Mouse (Mus musculus): ENCODE measurements around the gene Rtp2. TPM values are rescaled to one million over a fixed set of nuclear protein-coding genes. Genes with fewer than 3 reads are reported as not detected.

Gene Rtp2
- not detected for total RNA-seq (2023)

DNA sequence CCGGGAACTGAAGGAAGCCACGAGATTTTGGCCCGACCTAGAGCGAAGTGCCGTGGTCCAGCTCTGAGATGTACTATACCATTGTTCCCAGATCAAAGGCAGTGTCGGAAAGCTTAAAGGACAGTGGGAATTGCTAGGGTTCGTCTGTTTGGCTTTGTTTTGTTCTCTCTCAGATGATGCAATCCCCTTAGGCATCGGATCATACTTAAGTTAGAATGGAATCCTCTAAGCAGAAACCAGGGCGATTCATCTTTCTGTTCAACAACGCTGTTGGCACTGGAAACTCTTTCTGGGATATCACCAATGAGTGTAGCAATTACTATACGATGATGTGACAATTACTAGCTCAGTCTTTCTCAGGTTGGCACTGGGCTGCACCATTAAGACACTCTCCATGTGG, at the start of gene Rtp2:
Gene Rtp2 (minus strand): TSS at position 101 of the 400 bp plus-strand sequence.

DNA sequence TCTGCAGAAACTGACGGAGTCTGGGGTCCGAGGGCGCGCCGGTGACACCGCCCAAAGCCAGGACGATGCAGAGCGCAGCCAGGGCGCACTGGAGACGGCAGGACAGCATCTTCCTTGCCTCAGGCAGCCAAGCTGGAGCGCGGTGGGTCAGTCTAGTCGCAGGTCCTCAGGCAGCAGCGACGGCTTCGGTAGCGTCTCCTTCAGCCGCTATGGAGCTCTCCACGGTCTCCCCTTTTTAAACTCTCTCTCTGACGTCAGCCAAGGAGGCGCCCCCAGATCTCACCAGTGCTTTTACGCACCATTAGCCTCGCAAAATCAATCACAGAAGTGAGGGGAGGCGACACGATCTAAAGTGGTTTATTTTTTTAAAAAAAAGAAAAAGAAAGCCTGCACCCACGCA, 41.6 kb downstream of the Rtp2 start, which contains the start of gene Sst:
Gene Sst (minus strand): TSS at position 323 of the 400 bp plus-strand sequence.

Other genes starting within 250 kb of the Rtp2 start
- not detected for gene Sst, start 41.4 kb downstream of the Rtp2 start, total RNA-seq (2023)
- gene Gm37419, start 56.1 kb upstream of the Rtp2 start, total RNA-seq (2023): not detected
- 22.0 TPM for gene Bcl6, start 56.5 kb upstream of the Rtp2 start, total RNA-seq (2023)

All from CD8-positive naive resting alpha-beta T cell, adult 57 days (primary cell).